Mouse (Mus musculus) gastrocnemius, postnatal 25 days (tissue): ENCODE measurements around the gene Prss30. TPM values are rescaled to one million over a fixed set of nuclear protein-coding genes. Genes with fewer than 3 reads are reported as not detected.

Experiments used
- DNase-seq: peaks from one replicate; pipeline ENCODE4 v3.0.0; 2022
- long read RNA-seq, 2 experiments: library from polyadenylated mRNA; stranded (forward); transcript quantifications; one replicate each; pipeline ENCODE4 v2.0.0; 2021
- total RNA-seq, 2 experiments: library from RNA; stranded (reverse); gene quantifications; 1 replicate in 1 of 2; 2 replicates in 1 of 2; pipeline ENCODE4 v1.2.3; 2021

Prss30 gene
- total RNA-seq: not detected
- long read RNA-seq, experiment 1: 0 reads
- long read RNA-seq, experiment 2: 0 reads

- no peak for DNase-seq
These were observed at the start of gene Prss30 for GRCm38 (mm10) chr17:23980297-23980909. Gene Prss30 (minus strand): TSS chr17:23980566.

DNA sequence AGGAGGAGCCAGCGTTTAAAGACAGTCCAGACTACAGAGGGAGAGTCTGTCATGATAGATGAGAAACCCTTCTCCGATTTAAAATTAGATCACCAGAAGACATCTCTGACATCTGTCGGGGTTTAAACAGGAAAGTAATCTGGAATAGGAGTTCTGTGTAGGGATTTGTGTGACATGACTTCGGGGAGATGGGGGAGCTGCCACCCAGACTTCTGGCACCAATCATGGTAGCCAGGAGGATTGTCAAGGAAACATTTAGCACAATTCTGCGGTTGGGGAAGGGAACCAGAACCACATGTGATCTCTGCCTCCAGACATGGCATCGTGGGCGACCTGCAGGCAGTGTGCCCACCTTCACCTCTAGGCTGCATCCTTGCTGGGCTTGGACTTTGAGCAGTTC is 49.1 kb upstream of the Prss30 start:
- no peak for DNase-seq

GRCm38 (mm10) chr17:24021375-24022199 is 41.2 kb upstream of the Prss30 start:
- DNase-seq: no peak

GRCm38 (mm10) chr17:24020696-24021095 is 40.3 kb upstream of the Prss30 start:
- no peak for DNase-seq

- DNase-seq: no peak
These were observed 35.4 kb upstream of the Prss30 start for GRCm38 (mm10) chr17:24015727-24016126.

DNA sequence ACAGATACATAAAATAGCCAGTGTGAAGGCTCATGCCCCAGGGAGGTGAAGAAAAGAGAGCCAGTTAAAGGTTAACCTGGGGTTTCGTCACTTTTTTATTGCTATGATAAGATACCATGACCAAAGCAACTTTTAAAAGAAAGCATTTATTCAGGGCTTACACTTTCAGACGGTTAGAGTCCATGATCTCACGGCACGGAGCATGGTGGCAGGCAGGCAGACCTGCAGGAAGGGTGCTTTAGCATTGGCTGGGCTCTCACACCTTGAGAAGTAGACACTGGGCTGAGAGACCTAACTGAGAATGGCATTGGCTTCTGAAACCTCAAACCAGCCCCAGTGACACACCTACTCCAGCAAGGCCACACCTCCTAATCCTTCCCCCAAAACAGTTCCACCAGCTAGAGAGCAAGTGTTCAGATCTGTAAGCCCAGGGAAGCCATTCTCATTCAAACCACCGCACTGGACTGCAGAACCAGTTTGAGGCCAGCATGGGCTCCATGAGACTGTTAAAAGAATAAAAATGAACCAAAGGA is 34.1 kb upstream of the Prss30 start:
- no peak for DNase-seq

DNA sequence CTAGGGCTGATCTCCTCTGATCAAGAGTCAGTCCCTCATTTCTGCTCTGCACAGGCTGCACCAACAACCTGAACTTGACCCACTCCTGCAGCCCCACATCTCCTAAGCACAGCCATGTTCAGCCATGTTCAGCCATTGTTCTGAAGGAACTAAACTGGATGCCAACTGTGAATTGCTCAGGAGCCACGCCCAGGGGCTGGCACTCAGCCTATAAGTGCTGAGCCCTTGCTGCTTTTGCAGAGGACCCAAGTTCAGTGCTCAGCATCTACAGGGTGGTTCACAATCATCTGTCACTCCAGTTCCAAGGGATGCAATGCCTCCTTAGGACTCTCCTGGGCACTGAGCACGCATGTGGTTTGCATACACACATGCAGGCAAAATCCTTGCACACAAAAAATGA is 32.6 kb upstream of the Prss30 start:
- DNase-seq: no peak

DNA sequence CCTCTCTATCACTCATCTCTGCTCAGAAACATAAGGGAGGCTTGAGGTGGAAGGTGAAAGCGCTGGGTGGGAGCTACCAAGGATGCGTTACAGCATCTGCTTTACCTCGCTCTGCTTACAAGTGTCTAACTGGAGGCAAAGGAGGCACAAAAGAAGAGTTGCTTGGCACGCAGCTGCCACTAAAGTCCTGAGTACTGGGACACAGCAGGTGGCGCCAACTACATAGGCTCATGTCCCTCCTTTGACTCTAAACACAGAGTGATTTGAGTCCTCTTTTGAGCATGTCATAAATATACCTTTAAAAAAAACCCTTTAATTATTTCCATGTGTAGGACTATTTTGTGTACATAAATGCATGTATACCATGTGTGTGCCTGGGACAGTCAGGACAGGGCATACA is 29.3 kb upstream of the Prss30 start:
- DNase-seq: no peak

DNA sequence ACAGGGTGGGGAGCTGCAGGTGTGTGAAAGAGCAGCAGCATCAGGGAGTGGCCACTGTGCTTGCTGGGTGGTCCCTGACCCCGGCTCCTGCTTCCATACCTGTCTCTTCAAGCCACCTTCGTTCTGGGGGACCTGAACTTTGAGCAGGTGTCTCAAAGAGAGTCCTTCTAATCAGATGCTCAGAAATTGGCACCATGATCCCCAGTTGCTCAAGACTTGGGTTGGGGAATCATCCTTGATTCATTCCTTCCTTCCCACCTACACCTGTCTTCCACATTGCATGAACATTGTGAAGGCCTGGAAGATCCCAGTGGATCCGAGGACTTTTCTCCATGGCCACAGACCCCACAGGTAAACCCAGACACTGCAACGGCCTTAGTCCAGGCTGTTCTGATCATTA is 27.7 kb upstream of the Prss30 start:
- DNase-seq: no peak

- no peak for DNase-seq
These were observed 27.0 kb upstream of the Prss30 start for GRCm38 (mm10) chr17:24007391-24007790.

DNA sequence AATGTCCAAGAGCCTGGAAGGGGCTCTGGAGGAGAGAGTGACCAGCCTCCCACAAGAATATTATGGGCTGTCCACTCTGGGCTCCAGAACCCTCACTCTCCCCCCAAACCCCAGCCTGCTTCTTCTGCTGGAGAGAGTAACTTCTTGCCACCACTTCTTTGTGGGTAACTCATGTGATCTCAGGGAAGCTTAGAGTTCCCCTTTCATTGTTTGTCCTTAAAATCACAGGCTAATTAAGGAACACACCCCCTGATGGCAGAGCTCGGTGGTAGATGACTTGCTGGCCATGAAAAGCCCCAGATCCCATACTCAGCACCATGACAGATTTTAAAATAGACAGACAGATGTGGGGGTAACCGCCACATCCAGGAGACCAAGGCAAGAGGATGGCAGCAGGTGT is 26.6 kb upstream of the Prss30 start:
- no peak for DNase-seq

- DNase-seq: no peak
These were observed 24.7 kb upstream of the Prss30 start for GRCm38 (mm10) chr17:24005049-24005448.

DNA sequence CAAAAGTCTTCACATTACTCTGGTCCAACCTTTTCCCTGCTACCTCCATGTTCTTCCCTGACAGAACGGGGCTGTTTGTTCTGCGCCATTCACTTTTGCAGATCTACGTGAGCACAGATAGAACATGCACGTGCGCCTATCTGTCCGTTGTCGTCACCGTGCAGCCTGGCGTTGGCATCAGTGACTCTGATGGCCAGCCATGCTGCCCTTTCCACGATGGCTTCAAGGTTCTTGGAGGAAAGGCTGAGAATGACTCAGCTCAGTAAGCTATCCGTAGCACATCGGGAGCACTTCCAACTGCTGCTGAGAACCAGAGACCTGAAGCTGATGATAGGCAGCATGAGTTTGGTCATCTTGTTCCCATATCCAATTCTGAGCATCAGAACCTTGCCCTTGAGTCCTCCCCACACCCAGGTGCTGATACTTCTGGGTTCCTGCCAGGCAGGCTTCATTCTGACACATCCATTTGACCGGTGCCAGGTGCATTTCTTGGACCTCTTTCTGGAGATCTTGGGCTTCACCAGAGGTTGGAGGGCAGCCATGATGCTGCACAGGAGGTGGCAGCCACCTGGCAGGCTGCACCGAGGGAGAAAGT is 23.8 kb upstream of the Prss30 start:
- DNase-seq: no peak

- peak; percentile 36 for DNase-seq
These were observed 20.0 kb upstream of the Prss30 start for GRCm38 (mm10) chr17:24000404-24000803.

- no peak for DNase-seq
These were observed 18.0 kb upstream of the Prss30 start for GRCm38 (mm10) chr17:23998383-23998782.

DNA sequence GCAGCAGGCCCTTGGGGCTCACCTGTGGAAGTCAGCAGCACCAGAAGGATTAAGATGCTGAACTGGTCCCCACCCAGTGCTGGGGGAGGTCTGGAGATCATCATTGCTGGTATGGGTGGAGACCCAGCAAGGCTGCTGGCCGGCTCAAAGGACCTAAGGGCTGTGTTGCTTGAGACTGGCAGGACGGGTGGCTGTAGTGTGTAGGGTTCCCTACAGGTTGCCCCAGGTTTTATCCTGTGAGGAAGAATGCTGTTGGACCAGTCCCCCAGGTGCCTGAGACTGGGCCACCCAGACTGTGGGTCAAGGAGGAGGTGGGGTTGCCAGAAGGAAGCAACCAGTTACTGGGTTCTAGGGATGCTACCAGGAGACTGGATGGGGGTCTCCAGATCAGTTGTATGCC is 17.5 kb upstream of the Prss30 start, which contains the start of gene Prss22:
Prss22 (minus strand) TSS at position 200 of the 400 bp plus-strand sequence.
- no peak for DNase-seq

DNA sequence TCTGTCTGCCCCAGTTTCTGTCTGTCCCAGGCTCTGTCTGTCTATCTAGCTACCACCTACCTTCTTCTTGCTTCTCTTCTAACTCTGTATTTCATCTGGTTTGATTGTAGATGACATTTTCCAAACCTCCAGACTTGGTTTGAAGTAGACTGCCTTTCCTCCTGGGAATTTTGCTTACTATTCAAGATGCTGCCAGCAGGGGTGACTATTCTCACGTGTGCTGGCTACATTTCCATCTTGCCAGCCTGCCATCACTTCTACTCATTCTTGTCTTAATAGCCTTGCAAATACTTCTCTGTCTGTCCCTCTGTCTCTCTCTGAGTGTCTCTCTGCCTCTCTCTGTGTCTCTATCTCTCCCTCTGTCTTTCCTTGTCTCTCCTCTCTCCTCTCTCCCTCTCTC is 15.1 kb upstream of the Prss30 start:
- DNase-seq: no peak

- no peak for DNase-seq
These were observed 14.3 kb upstream of the Prss30 start for GRCm38 (mm10) chr17:23994667-23995066.

GRCm38 (mm10) chr17:23993559-23994428 is 13.4 kb upstream of the Prss30 start:
- DNase-seq: peak; percentile 78

GRCm38 (mm10) chr17:23992789-23993553 is 12.6 kb upstream of the Prss30 start:
- no peak for DNase-seq

DNA sequence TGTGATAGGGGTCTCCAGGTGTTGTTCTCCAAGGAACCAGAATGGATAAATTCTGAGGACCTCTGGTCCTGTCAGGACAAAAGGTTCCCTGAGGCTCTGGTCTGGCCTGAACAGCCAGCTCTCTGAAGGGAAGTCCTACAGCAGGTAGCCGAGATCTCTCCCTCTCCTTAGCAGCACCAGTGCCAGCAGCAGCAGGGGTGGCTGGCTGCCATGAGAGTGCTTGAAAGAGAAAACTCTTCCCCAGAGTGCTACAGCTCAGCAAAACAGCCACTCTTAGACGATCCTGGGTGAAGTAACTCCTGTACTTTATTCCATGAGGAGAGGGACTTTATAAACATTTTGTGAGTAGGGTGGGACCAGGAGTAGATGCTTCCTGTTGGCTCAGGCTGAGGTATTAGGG is 9.4 kb upstream of the Prss30 start:
- no peak for DNase-seq
